Mouse (Mus musculus): ENCODE results near the gene Pcsk4.

DNA sequence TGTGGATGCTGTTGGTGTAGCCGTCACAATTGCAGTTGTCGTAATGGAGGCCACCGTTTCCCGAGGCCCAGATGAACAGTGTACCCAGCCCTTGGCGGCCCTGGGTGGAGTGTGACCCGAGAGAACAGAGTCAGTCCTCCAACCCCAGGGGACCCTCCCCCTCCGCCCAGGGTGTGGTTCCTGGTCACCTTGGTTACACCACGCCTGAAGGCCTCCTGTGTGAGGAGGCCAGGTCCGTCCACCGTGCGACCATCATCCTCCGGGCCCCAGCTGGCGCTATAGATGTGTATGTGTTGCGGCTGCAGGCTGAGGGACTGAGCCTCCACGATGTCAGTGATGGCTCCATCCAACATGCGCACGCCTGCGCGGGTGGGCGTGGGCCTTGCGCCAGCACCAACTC, 4.3 kb downstream of the Pcsk4 start:
- TF ChIP-seq CTCF (IDR thresholded peaks at IDR 0.05; ENCODE audit: insufficient read depth, low read depth, low read length) (no peak), POLR2A (IDR thresholded peaks at IDR 0.05; ENCODE audit: insufficient read depth, low read depth, low read length) (no peak)
